Mouse (Mus musculus): Measurements from ENCODE around the gene Olfr1504. TPM values are rescaled to one million over a fixed set of nuclear protein-coding genes. Genes with fewer than 3 reads are reported as not detected.

Gene Olfr1504
- polyA plus RNA-seq (2015; fragmentation: Illumina TruSeq; extraction: RNeasy Lipid Tissue Mini Kit (QIAGEN cat#74804); ENCODE audit: insufficient read depth, low read depth, low replicate concordance), result not detected

GRCm38 (mm10) chr19:13897828-13898227, at the start of gene Olfr1504:
Gene Olfr1504 (minus strand): TSS chr19:13897928.

DNA sequence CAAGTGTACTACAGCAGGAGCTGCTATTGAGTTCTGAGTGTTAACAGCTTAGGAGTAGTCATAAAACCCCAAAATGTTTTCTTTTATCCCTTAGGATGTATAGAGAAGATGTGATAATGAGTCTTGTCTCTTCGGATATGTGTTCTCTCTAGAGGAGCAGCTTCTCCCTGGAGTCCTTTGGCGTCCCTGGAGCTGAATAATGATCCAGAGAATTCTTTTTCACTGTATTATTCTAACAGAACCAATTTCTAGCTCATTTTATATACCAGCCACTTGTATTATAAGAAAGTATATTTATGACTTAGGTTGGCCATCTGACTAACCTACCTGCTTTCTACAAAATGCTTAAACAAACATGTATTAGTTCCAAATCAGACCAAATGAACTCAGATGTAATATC, 15.5 kb upstream of the Olfr1504 start, which contains the start of gene Olfr1505:
Olfr1505 (plus strand) TSS at position 301 of the 400 bp plus-strand sequence.

DNA sequence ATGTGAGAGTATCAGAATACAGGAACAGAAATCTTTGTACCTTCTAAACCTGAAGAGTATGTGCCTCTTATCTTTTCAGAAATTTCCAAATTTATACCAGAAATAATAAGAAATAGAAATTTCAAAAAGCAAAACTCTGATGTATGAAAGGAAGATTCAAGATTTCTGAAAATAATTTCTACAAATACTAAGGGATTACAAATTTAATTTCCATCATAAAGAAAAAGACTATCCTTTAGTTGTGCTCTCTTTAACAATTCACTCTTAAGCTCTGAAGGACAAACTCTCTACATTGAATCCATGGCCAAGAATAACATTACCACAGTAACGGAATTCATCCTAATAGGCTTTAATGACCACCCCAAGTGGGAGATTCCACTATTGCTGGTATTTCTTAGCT, 36.2 kb downstream of the Olfr1504 start, which contains the start of gene Olfr1502:
Olfr1502 (plus strand) TSS at position 301 of the 400 bp plus-strand sequence.

GRCm38 (mm10) chr19:13850592-13850991, 47.1 kb downstream of the Olfr1504 start, which contains the start of gene Olfr1501:
Gene Olfr1501 (minus strand): TSS chr19:13850692.

Other genes starting within 250 kb of the Olfr1504 start
- gene Olfr1490, start 246.8 kb downstream of the Olfr1504 start, polyA plus RNA-seq (2015; fragmentation: Illumina TruSeq; extraction: RNeasy Lipid Tissue Mini Kit (QIAGEN cat#74804); ENCODE audit: insufficient read depth, low read depth, low replicate concordance), result not detected
- not detected for gene Olfr1491, start 200.7 kb downstream of the Olfr1504 start, polyA plus RNA-seq (2015; fragmentation: Illumina TruSeq; extraction: RNeasy Lipid Tissue Mini Kit (QIAGEN cat#74804); ENCODE audit: insufficient read depth, low read depth, low replicate concordance)
- not detected for gene Olfr1493-ps1, start 174.7 kb downstream of the Olfr1504 start, polyA plus RNA-seq (2015; fragmentation: Illumina TruSeq; extraction: RNeasy Lipid Tissue Mini Kit (QIAGEN cat#74804); ENCODE audit: insufficient read depth, low read depth, low replicate concordance)
- gene Olfr1494, start 158.2 kb downstream of the Olfr1504 start, polyA plus RNA-seq (2015; fragmentation: Illumina TruSeq; extraction: RNeasy Lipid Tissue Mini Kit (QIAGEN cat#74804); ENCODE audit: insufficient read depth, low read depth, low replicate concordance), result not detected
- gene Olfr1495, start 133.3 kb downstream of the Olfr1504 start, polyA plus RNA-seq (2015; fragmentation: Illumina TruSeq; extraction: RNeasy Lipid Tissue Mini Kit (QIAGEN cat#74804); ENCODE audit: insufficient read depth, low read depth, low replicate concordance), result not detected
- gene Olfr1496, start 120.0 kb downstream of the Olfr1504 start, polyA plus RNA-seq (2015; fragmentation: Illumina TruSeq; extraction: RNeasy Lipid Tissue Mini Kit (QIAGEN cat#74804); ENCODE audit: insufficient read depth, low read depth, low replicate concordance), result not detected
- not detected for gene Olfr1497, start 99.7 kb downstream of the Olfr1504 start, polyA plus RNA-seq (2015; fragmentation: Illumina TruSeq; extraction: RNeasy Lipid Tissue Mini Kit (QIAGEN cat#74804); ENCODE audit: insufficient read depth, low read depth, low replicate concordance)
- gene Olfr1499, start 78.5 kb downstream of the Olfr1504 start, polyA plus RNA-seq (2015; fragmentation: Illumina TruSeq; extraction: RNeasy Lipid Tissue Mini Kit (QIAGEN cat#74804); ENCODE audit: insufficient read depth, low read depth, low replicate concordance), result not detected
- gene Olfr1500, start 67.4 kb downstream of the Olfr1504 start, polyA plus RNA-seq (2015; fragmentation: Illumina TruSeq; extraction: RNeasy Lipid Tissue Mini Kit (QIAGEN cat#74804); ENCODE audit: insufficient read depth, low read depth, low replicate concordance), result not detected
- not detected for gene Olfr1501, start 47.2 kb downstream of the Olfr1504 start, polyA plus RNA-seq (2015; fragmentation: Illumina TruSeq; extraction: RNeasy Lipid Tissue Mini Kit (QIAGEN cat#74804); ENCODE audit: insufficient read depth, low read depth, low replicate concordance)
- gene Olfr1502, start 36.1 kb downstream of the Olfr1504 start, polyA plus RNA-seq (2015; fragmentation: Illumina TruSeq; extraction: RNeasy Lipid Tissue Mini Kit (QIAGEN cat#74804); ENCODE audit: insufficient read depth, low read depth, low replicate concordance), result not detected
- gene Olfr1505, start 15.6 kb upstream of the Olfr1504 start, polyA plus RNA-seq (2015; fragmentation: Illumina TruSeq; extraction: RNeasy Lipid Tissue Mini Kit (QIAGEN cat#74804); ENCODE audit: insufficient read depth, low read depth, low replicate concordance), result not detected